Mouse (Mus musculus) frontal cortex, adult (tissue): ENCODE data around the gene Thtpa.

ENCODE experiments used
- ATAC-seq: cut with Nextera tagmentation; 2 replicates; pipeline ENCODE4 v1.9.2; 2017; ENCODE audit warnings: mild to moderate bottlenecking, moderate library complexity, mixed read lengths; ENCODE audit not compliant: low TSS enrichment

The Thtpa gene

GRCm38 (mm10) chr14:55094704-55095231, at the start of gene Thtpa:
Gene Thtpa (plus strand): TSS chr14:55094784.
- ATAC-seq: peak; percentile 39

DNA sequence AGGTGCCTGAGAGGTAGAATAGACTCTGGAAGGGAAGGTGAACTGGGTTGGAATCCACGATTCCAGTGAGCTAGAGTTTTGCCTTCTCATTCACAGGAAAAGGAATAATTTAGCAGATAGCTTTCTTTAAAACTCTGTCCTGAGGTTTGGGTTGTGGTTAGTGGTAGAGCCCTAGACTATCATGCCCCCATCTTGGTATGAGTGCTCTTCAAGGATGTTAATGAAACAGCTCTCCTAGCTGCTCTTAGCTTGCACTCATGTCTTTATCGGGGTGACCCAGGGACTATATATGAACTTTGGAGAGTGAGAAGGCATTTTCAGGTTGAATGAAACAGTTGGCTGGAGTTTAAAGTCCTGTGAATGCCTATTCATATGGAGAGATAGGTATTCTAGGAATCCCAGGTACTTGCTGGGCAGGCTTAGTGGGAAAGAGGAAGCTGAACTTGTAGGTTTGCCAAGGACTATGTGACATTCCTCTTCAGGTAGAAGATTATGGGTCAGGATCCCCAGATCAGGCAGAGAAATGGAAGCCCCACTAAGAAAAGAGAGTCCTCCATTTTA, 46.5 kb upstream of the Thtpa start:
- no peak for ATAC-seq

DNA sequence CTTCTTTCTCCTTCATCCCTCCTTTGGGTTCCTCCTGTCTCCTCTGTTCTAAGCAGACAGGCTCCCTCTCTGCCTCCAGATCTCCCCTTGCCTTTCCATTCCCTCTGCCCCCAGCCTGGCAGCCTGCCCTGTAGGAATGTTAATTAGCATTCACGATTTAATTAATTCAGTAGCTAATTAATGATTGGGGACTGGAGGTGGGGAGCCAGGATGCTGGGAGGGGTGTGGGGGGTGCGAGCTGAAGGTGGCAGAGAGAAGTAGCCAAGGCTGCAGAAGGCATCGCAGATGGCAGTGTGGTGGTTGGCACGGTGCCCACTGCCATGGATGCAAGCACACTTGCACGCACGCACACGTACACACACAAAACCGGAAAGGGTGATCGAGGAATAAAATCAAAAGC, 42.1 kb upstream of the Thtpa start:
- no peak for ATAC-seq

GRCm38 (mm10) chr14:55053050-55053449, 41.5 kb upstream of the Thtpa start:
- no peak for ATAC-seq

DNA sequence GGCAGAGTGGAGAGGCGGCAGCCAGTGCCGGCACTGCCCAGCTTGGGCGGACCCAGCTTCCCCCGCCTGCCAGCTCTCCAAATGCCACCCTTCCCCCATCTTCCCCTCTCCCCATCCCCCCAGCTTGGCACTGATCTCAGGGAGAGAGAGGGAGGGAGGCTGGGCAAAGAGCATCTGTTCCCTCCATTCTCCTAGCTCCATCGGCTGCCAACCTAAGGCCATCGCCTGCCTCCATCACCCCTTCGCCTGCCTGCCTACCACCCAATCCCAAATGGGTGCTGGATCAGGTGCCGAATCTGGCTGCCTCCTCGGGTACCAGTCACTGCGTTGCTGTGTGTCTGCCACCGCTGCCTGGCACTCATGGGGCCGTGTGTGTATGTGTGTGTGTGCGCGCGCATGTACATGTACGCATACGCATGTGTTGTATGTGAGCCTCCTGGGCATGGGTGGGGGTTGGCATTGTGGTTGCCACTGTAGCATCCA, 40.8 kb upstream of the Thtpa start:
- peak; percentile 44 for ATAC-seq

GRCm38 (mm10) chr14:55054191-55054749, 40.3 kb upstream of the Thtpa start:
- ATAC-seq: peak; percentile 35

GRCm38 (mm10) chr14:55055167-55055834, 39.3 kb upstream of the Thtpa start:
- peak; percentile 20 for ATAC-seq

DNA sequence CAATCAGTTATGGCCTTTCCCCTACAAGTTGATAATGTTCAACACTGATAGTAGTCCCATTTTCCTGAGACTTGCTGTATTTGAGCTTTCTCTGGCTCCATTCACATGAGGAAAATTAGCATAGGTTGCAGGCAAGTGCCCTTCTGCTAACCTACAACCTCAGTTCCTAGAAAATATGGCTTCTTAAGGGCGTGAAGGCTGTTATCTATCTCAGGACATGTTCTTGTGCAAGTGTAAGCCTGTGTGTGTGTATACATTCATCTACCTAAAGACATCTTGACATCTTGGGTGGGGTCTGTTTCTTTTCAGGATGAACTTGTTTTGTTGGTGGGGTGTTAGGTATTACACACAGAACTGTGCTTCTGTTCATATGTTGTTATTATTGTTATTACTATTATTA, 35.6 kb upstream of the Thtpa start:
- ATAC-seq: no peak

- ATAC-seq: no peak
Observed at GRCm38 (mm10) chr14:55059931-55060330, 34.7 kb upstream of the Thtpa start.

DNA sequence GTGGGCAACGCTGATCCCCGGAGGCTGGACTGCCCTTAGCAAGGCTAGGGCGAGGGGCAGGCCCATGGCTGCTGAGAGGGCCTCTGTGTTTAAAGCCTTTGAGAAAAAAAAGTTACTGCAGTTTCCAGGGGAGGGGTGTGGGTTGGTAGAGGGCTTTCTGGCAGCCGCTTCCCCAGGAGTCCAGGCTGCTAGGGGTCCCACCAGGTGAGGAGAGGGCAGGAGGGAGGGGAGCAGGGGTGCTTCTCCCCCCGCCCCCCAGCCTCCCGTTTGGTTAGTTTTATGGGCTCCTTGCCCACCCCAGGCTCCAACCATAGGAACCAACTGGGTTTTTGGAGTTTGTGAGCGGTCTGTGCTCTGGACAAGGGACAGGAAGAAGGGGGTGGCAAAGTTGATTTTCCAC, 32.7 kb upstream of the Thtpa start:
- no peak for ATAC-seq

- ATAC-seq: peak; percentile 42
Observed at GRCm38 (mm10) chr14:55062626-55063025, 32.0 kb upstream of the Thtpa start.

DNA sequence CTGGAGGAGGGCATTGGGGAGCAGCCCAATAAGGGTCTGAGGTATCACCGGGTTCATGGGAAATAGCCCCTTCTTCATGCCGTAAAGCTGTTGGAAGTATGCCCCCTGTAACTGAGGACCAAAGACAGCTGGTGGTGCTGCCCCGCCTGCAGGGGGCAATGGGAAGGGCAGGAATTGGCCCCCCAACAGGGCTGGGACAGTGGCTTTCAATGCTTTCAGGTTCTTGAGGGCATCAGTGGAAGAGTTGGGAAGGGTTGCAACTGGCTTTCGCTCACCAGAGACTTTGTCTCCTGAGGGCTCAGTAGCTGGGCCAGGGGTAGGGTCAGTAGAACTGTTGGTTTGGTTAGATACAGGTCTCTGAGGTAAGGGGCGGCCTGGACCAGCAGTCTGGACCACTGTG, 31.5 kb upstream of the Thtpa start:
- ATAC-seq: no peak

DNA sequence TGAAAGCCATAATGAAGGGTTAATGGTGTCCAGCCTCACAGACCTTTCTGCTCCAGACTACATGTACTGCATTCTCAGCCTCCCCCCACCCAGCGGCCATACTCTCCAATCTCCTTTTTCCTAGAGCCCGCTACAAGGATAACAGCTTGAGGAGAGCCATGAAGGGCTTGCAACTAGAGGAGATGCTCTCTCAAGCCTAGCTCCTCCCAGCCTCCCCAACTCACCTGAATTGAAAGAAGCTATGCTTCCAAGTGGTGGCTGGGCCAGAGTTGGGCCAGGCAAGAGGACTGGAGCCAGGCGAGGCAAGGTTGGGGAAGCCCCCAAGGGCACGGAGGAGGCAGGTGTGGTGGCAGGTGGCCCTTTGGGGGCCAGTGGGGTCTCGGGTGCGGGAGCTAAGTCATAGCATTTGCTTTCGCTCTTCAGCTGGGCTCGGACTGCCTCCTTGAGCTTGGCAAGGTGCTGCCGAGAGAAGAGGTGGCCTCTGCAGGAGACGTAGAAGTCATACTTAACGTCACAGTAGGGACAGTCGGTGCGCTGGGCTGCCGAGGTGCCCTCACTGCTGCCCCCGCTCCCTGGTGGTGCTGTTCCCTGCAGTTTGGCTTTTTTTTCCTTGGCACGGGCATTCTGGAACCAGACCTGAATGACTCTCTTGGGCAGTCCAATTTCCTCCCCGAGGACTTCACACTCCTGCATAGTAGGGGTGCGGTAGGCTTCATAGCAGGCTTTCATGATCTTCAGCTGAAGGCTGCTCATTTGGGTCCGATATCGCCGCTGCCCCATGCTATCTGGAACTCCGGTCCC, 30.8 kb upstream of the Thtpa start:
- ATAC-seq: no peak

- ATAC-seq: no peak
Observed at GRCm38 (mm10) chr14:55064481-55065370, 29.9 kb upstream of the Thtpa start.

DNA sequence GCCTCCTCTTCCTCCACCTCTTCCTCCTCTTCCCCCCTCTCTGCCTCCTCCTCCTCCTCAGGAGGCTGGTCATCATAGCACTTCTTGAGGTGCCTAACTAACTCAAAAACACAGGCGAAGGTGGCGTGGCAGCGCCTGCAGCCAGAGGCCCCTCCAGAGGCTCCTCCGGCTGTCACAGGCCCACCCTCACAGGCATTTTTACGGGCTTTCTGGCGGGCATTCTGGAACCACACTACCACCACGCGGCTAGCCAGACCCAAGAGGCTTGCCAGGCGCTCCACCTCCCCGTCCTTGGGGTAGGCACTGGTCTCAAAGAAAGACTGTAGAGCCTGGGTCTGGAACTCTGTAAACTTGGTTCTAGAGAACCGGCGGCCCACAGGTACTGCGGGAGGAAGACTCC, 29.2 kb upstream of the Thtpa start:
- ATAC-seq: no peak

DNA sequence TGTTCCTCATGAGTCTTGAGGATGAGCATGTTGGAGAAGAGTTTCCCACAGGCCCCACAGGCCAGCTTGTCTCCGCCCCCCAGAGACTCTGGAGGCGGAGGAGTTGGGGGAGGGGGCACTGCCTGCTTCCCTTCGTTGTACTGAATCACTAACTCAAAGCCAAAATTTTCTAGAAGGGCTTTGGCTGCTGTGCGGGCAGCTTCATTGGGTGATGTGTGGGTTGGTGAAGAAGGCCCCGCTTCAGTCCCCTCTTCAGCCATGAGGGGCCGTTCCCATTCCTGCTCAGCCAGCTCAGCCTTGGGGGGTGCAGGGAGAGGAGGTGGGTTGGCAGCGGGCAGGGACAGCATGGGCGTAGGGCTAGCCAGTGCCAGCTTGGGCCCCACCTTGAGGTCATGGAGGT, 28.5 kb upstream of the Thtpa start:
- 0 out of 2 replicates have a peak, but pooled peaks have one; percentile 8 for ATAC-seq

DNA sequence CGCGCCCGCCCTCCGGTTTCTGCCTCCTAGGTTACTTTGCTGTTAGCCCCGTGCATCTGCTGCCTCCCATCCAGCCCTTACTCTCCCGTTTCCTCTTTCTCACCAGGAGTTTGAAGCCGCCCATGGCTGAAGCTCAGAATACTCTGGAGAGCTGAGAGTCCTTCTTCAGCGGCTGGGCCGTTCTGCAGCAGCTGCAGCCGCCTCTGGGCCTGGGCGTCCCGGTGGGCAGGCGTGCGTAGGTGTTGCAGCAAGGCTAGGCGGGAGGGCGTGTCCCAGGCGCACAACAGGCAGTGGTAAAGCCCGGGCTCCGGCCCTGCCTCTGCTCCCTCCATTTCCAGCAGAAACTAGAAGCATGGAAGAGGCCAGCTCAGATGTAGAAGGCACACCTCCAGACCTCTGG, 22.8 kb upstream of the Thtpa start:
- peak; percentile 25 for ATAC-seq

DNA sequence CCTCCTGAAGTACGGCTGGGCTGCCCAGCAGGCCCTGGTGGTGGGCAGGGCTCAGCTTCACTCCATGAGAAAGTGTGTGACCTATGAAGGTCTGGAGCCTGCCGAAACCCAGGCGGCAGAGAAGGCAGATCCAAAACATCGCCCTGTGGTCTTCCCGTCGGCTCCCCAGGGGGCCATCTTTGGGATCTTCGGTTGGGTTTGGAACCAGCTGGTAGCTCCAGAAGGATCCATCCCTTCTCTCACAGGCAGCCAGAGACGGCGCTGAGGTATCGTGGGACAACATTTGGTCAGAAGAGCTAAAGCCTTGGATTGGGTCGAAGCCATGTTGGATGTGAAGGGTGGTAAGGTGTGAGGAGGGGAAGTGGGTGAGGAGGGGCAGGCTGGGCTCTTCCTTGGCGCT, 20.2 kb upstream of the Thtpa start:
- ATAC-seq: no peak

DNA sequence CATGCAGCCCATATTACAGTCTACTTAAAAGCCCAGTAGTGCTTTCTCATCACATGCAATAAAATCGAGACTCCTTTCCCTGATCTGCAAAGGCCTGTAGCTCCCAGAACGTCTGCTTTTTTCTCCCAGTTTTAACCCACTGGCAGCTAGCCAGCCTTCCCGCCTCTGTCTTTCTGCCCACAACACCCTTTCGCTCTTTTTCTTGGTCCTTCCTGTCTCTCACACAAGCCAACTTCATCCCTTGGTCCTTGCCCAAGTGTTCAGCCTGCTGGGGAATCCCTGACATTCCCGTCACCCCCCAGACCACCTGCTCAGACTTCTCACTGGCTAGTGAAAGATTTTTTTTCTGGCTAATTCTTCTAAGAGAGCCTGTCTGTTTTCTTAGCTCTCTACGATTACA, 18.4 kb upstream of the Thtpa start:
- peak; percentile 13; the same call in 1 of the 2 replicates for ATAC-seq

DNA sequence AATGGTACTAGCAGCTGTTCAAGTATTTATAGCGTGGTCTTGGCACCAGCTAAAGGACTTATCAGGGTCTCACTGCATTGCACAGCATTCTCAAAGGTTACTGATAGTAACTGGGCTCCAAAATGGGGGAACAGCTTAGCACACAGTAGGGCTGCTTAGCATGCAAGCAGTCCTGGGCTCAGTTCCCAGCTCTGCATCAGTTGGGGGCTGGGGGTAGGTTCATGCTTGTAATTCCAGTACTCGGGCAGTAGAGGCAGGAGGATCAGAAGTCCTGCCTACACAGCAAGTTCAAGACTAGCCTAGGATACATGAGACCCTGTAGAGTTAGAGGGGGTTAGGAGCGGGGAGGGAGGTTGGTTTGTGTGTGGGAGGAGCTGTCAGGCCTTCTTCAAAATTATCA, 17.6 kb upstream of the Thtpa start:
- no peak for ATAC-seq
